Mouse (Mus musculus) neural tube, embryonic 13.5 days (tissue): ENCODE results near the gene Tspan9. TPM values are rescaled to one million over a fixed set of nuclear protein-coding genes. Genes with fewer than 3 reads are reported as not detected.

Experiments
- ATAC-seq: fragments of 200-750 bp; cut with Nextera tagmentation; 2 replicates; pipeline ENCODE4 v1.8.0; 2017; ENCODE audit warnings: low read depth, mild to moderate bottlenecking, moderate TSS enrichment, moderate library complexity
- H3K27ac ChIP-seq: fragments of 300-500 bp; sonication (generic); replicated peaks from 2 replicates; pipeline ENCODE4 v1.5.1; 2015; ENCODE audit warnings: moderate library complexity, mild to moderate bottlenecking, inconsistent platforms
- H3K27me3 ChIP-seq: fragments of 300-500 bp; sonication (generic); 2 replicates; pipeline ENCODE4 v1.6.1; 2015; ENCODE audit warnings: mild to moderate bottlenecking, inconsistent platforms
- H3K36me3 ChIP-seq: fragments of 300-500 bp; sonication (generic); 2 replicates; pipeline ENCODE4 v1.6.1; 2015; ENCODE audit warnings: mild to moderate bottlenecking, inconsistent platforms
- H3K4me1 ChIP-seq: fragments of 300-500 bp; sonication (generic); replicated peaks from 2 replicates; pipeline ENCODE4 v1.6.1; 2015; ENCODE audit warnings: inconsistent platforms
- H3K4me2 ChIP-seq: fragments of 300-500 bp; sonication (generic); 2 replicates; pipeline ENCODE4 v1.6.1; 2015; ENCODE audit warnings: inconsistent platforms, mild to moderate bottlenecking, moderate library complexity
- H3K4me3 ChIP-seq: fragments of 300-500 bp; sonication (generic); 2 replicates; pipeline ENCODE4 v1.5.1; 2015; ENCODE audit warnings: mild to moderate bottlenecking, inconsistent platforms
- H3K9ac ChIP-seq: fragments of 300-500 bp; sonication (generic); 2 replicates; pipeline ENCODE4 v1.6.1; 2015; ENCODE audit warnings: moderate library complexity, mild to moderate bottlenecking, inconsistent platforms
- H3K9me3 ChIP-seq: fragments of 300-500 bp; sonication (generic); 2 replicates; pipeline ENCODE4 v1.6.1; 2016; ENCODE audit warnings: inconsistent platforms
- WGBS: fragments of 180-500 bp; shearing (Covaris S2); methylation state at CpG from one replicate; pipeline ENCODE4 v1.1.7; 2015; 5-methylcytosine and 5-hydroxymethylcytosine counted together
- polyA plus RNA-seq: library from polyadenylated mRNA; unstranded; fragments of >200 nt; fragmentation: Nextera tagmentation; extraction: Ambion mirVana; gene quantifications from 2 replicates; pipeline ENCODE4 v1.2.1, GENCODE M21; 2015

The Tspan9 gene
- polyA plus RNA-seq, 1 experiment from 2014 or later = 38.5 TPM

- Histone ChIP-seq H3K27ac (no peak overlapping the region), H3K4me1 (peaks cover 18% of the 10 kb centered on the region), H3K4me3 (no peak overlapping the region), H3K4me2 (no peak overlapping the region), H3K36me3 (no peaks in the 10 kb centered on the region), H3K9ac (no peak overlapping the region), H3K27me3 (0 out of 2 replicates have a peak, but pooled peaks cover 2% of the 10 kb centered on the region), H3K9me3 (no peaks in the 10 kb centered on the region)
- no peak for ATAC-seq
- 67% methylated on average over 8 of the region's 8 CpGs for WGBS
Measured at GRCm38 (mm10) chr6:128095906-128096305, 47.5 kb downstream of the Tspan9 start.

GRCm38 (mm10) chr6:128095131-128095530 lies 48.3 kb downstream of the Tspan9 start:
- H3K9ac ChIP-seq = no peak overlapping the region
- H3K27ac ChIP-seq = no peak overlapping the region
- H3K27me3 ChIP-seq = 0 out of 2 replicates have a peak, but pooled peaks cover 2% of the 10 kb centered on the region
- H3K9me3 ChIP-seq = no peaks in the 10 kb centered on the region
- ATAC-seq = no peak
- no peak overlapping the region for H3K4me2 ChIP-seq
- H3K36me3 ChIP-seq = no peaks in the 10 kb centered on the region
- H3K4me3 ChIP-seq = no peak overlapping the region
- H3K4me1 ChIP-seq = peaks cover 26% of the 10 kb centered on the region
- 91% methylated on average over 10 of the region's 10 CpGs for WGBS

GRCm38 (mm10) chr6:128093856-128094628 lies 49.4 kb downstream of the Tspan9 start:
- no peak overlapping the region for H3K27ac ChIP-seq
- H3K9me3 ChIP-seq = no peaks in the 10 kb centered on the region
- H3K4me1 ChIP-seq = peaks cover 29% of the 10 kb centered on the region
- no peak overlapping the region for H3K9ac ChIP-seq
- no peak for ATAC-seq
- no peak overlapping the region for H3K4me2 ChIP-seq
- H3K27me3 ChIP-seq = 0 out of 2 replicates have a peak, but pooled peaks cover 2% of the 10 kb centered on the region
- WGBS = 61% methylated on average over 15 of the region's 15 CpGs
- H3K4me3 ChIP-seq = no peak overlapping the region
- no peaks in the 10 kb centered on the region for H3K36me3 ChIP-seq

- Histone ChIP-seq H3K4me1 (peaks cover 37% of the 10 kb centered on the region), H3K4me2 (no peak overlapping the region), H3K9me3 (no peaks in the 10 kb centered on the region), H3K36me3 (no peaks in the 10 kb centered on the region), H3K9ac (no peak overlapping the region), H3K27ac (no peak overlapping the region), H3K27me3 (0 out of 2 replicates have a peak, but pooled peaks cover 2% of the 10 kb centered on the region), H3K4me3 (no peak overlapping the region)
- no peak for ATAC-seq
- WGBS = 88% methylated on average over 5 of the region's 5 CpGs
Measured at GRCm38 (mm10) chr6:128092621-128093020, 50.8 kb downstream of the Tspan9 start.

- WGBS = 83% methylated on average over 4 of the region's 4 CpGs
- H3K27ac ChIP-seq = no peak overlapping the region
- H3K9ac ChIP-seq = no peak overlapping the region
- no peak overlapping the region for H3K4me3 ChIP-seq
- ATAC-seq = no peak
- no peak overlapping the region for H3K4me2 ChIP-seq
- no peaks in the 10 kb centered on the region for H3K36me3 ChIP-seq
- no peaks in the 10 kb centered on the region for H3K9me3 ChIP-seq
- 0 out of 2 replicates have a peak, but pooled peaks cover 2% of the 10 kb centered on the region for H3K27me3 ChIP-seq
- H3K4me1 ChIP-seq = peaks cover 41% of the 10 kb centered on the region
Measured at GRCm38 (mm10) chr6:128091833-128092166, 51.6 kb downstream of the Tspan9 start.

GRCm38 (mm10) chr6:128090985-128091832 lies 52.2 kb downstream of the Tspan9 start:
- Histone ChIP-seq H3K27ac (peak overlapping the region; percentile 39; the same call in 1 of the 2 replicates), H3K4me3 (no peak overlapping the region), H3K4me2 (no peak overlapping the region), H3K9me3 (no peaks in the 10 kb centered on the region), H3K4me1 (peaks cover 46% of the 10 kb centered on the region), H3K36me3 (no peaks in the 10 kb centered on the region), H3K9ac (no peak overlapping the region), H3K27me3 (0 out of 2 replicates have a peak, but pooled peaks cover 2% of the 10 kb centered on the region)
- peak; percentile 37; the same call in 1 of the 2 replicates for ATAC-seq
- WGBS = 20% methylated on average over 6 of the region's 6 CpGs

- Histone ChIP-seq H3K36me3 (no peaks in the 10 kb centered on the region), H3K27me3 (0 out of 2 replicates have a peak, but pooled peaks cover 2% of the 10 kb centered on the region), H3K4me1 (peaks cover 55% of the 10 kb centered on the region), H3K4me3 (no peak overlapping the region), H3K27ac (peak overlapping the region; percentile 56; the same call in 1 of the 2 replicates), H3K4me2 (no peak overlapping the region), H3K9ac (no peak overlapping the region), H3K9me3 (no peaks in the 10 kb centered on the region)
- 0 out of 2 replicates have a peak, but pooled peaks have one; percentile 5 for ATAC-seq
- WGBS = 75% methylated on average over 13 of the region's 13 CpGs
Measured at GRCm38 (mm10) chr6:128089770-128090702, 53.4 kb downstream of the Tspan9 start.

GRCm38 (mm10) chr6:128088746-128089523 lies 54.5 kb downstream of the Tspan9 start:
- Histone ChIP-seq H3K4me3 (no peak overlapping the region), H3K4me1 (peaks cover 55% of the 10 kb centered on the region), H3K9ac (no peak overlapping the region), H3K9me3 (no peaks in the 10 kb centered on the region), H3K4me2 (no peak overlapping the region), H3K27me3 (0 out of 2 replicates have a peak, but pooled peaks cover 2% of the 10 kb centered on the region), H3K27ac (no peak overlapping the region), H3K36me3 (no peaks in the 10 kb centered on the region)
- 77% methylated on average over 8 of the region's 8 CpGs for WGBS
- ATAC-seq = no peak

GRCm38 (mm10) chr6:128085488-128086066 lies 57.8 kb downstream of the Tspan9 start:
- WGBS = 50% methylated on average over 9 of the region's 9 CpGs
- no peak for ATAC-seq
- H3K9ac ChIP-seq = 0 out of 2 replicates have a peak overlapping the region, but pooled peaks have one; percentile 28

GRCm38 (mm10) chr6:128083305-128083704 lies 60.1 kb downstream of the Tspan9 start:
- peaks cover 35% of the 10 kb centered on the region for H3K4me1 ChIP-seq
- no peak overlapping the region for H3K4me2 ChIP-seq
- no peaks in the 10 kb centered on the region for H3K36me3 ChIP-seq
- WGBS = 90% methylated on average over 11 of the region's 11 CpGs
- H3K27me3 ChIP-seq = no peaks in the 10 kb centered on the region
- H3K27ac ChIP-seq = no peak overlapping the region
- H3K9me3 ChIP-seq = no peaks in the 10 kb centered on the region
- ATAC-seq = no peak
- no peak overlapping the region for H3K9ac ChIP-seq
- no peak overlapping the region for H3K4me3 ChIP-seq

More at GRCm38 (mm10) chr6:128085488-128086066, 57.8 kb downstream of the Tspan9 start:
- H3K36me3 ChIP-seq = no peaks in the 10 kb centered on the region
- H3K27me3 ChIP-seq = no peaks in the 10 kb centered on the region
- H3K27ac ChIP-seq = peak overlapping the region; percentile 50
- H3K4me1 ChIP-seq = peaks cover 42% of the 10 kb centered on the region
- no peak overlapping the region for H3K4me3 ChIP-seq
- no peaks in the 10 kb centered on the region for H3K9me3 ChIP-seq
- no peak overlapping the region for H3K4me2 ChIP-seq
